Mouse (Mus musculus) MN1 (cell line): ENCODE measurements at regions not wholly inside any gene's neighbourhood (a gene's known extent, or its start where the extent isn't known, plus 50 kb on each side); places are given as distances from the start of the nearest gene placed in this dataset.

Experiments
- DNase-seq: peaks from one replicate; pipeline ENCODE4 v3.0.0-alpha.2; 2016; ENCODE audit warnings: low spot score

GRCm38 (mm10) chr19:20035223-20035622, 355.5 kb downstream of the Anxa1 start:
- no peak for DNase-seq

- DNase-seq = no peak
These were observed 363.0 kb downstream of the Anxa1 start for GRCm38 (mm10) chr19:20027667-20028282.

DNA sequence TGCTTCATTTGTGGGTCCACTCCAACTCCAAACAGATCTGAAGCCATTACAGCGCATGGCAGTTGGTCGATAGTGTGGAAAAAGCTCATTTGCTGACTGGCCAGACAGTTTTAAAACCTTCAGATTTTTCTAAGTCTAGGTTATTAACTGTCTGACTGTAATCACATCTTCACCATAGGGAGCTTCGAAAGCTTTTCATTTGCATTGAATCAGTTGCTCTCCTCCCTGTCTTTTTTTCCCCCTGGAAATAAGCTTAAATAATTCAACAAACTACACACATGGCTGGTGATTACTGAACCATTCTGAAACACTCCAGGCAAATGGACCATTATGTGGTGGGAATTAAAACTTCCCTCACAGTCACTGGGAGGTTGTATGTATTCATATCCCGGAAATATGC, 376.6 kb downstream of the Anxa1 start:
- DNase-seq = no peak

- peak; percentile 75 for DNase-seq
These were observed 380.8 kb downstream of the Anxa1 start for GRCm38 (mm10) chr19:20009801-20010441.

GRCm38 (mm10) chr19:20005932-20006625, 384.7 kb downstream of the Anxa1 start:
- peak; percentile 91 for DNase-seq

DNA sequence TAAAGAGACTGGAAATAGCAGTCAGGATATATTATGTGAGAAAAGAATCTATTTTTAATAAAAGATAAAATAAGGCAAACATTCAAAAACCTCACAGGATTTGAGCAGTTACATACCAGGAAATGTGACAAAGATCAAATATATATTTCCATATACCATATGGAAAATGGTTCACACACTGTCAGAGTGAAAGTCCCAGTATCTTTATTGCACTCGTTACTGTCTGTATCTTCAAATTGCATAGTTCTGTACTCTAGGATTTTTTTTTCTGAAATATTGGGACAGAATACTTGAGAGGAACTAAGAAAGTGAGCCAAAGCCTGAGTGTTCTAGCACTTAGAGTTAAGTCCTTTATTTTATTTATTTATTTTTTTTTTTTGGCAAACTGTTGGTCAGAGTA, 403.5 kb downstream of the Anxa1 start:
- DNase-seq = no peak

DNA sequence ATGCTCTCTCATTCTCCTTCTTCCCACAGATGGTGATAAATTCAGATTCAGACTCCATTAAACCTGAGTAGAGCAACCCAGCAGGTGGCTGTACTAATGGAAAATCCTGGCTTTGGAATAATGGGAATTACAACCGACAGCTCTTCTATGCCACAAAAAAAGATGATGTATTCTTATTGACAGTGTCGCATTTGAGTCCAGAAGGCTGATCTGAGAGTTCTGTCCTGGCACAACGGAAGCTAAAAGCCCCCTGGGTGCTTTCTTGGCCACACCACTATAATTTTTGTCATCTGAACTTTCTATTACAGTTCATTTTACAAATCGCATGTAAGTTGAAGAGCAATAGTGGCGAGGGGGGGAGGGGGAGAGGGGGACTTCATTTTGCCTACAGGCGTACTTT, 411.9 kb downstream of the Anxa1 start:
- DNase-seq = no peak

- no peak for DNase-seq
These were observed 413.0 kb downstream of the Anxa1 start for GRCm38 (mm10) chr19:19977609-19978259.

DNA sequence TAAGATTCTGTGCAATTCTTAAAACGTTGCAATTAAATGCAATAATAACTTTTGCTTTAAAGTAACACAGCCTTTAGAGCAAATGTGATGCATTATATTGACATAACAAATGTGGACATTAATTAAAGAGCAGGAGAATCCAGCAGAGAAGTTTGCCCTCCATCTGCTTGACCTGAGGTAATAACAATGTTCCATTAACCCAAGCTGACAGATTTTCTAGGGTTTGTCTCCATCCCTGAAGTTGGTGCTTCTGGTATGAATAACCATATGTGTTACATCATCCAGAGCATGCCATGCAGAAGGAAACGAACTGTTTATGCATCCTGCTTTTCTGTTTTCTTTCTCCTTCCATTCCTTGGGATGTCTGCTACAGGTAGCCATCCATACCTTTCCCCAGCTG, 414.0 kb downstream of the Anxa1 start:
- DNase-seq = no peak

DNA sequence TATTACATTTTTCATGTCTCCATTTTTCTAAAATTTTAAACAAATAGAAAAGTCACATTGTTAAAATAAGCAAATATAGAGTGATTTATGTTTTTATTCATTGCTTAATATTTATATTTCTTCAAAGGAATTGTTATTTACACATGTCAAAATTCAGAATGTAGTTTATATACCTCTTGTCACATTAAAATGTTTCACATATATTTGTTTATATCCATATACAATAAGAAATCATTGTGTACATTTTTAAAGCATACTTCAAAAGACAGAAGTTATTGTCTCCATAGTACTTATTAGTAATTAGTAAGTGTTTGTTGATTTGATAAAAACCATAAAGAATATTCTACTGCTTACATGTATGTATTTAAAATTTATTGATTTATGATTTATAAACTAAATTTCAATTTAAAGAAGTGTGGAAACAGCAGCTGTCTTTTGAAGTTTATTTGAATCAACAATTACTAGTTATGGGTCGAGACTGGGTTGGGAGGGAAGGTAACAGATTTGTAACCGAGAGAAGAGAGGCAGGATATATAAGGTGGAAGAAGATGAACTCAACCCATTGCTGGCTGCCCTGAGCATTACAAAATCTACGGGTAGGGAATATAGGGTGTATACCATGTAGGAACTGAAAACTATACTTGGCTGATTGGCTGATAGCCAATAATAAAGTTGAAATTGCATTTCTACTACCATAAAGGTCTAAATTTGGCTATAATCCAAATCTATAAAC, 420.8 kb downstream of the Anxa1 start:
- no peak for DNase-seq

DNA sequence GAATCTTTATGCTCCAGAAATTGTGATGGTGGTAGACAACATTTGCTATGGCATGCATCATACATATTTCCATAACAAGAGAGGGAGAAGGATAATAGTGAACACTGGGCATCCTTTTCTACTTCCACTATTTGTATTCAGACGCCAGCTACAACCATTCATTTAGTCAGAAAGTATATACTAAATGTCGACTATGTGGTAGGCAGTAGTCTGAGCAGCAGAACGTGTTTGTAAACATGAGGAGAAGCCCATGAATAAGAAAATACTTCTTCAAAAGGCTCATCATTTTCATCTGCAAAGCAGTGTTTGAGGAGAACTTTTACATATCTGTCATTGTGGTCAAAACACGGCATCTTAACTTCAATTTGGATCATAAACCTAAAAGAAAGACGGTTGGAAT, 421.4 kb downstream of the Anxa1 start:
- DNase-seq = no peak

GRCm38 (mm10) chr19:19945247-19945646, 445.5 kb downstream of the Anxa1 start:
- DNase-seq = no peak

DNA sequence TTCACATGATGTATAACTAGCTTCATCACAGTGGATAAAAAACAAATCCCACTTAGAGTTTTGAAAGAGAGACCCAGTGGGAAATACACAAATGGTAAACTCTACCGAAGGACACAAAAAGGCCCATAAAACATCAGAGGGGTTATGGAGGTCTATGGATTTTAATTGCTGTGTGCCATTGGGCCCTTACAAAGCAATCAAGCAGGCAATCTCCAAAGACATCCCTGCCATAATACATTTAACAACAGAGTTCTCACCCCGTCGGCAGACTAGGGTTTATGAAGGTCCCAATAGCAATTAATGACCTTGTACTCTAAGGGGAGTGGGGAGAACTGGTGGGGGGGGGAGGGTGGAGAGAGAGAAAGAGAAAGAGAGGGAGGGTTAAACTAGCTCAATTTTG, 448.0 kb downstream of the Anxa1 start:
- no peak for DNase-seq

DNA sequence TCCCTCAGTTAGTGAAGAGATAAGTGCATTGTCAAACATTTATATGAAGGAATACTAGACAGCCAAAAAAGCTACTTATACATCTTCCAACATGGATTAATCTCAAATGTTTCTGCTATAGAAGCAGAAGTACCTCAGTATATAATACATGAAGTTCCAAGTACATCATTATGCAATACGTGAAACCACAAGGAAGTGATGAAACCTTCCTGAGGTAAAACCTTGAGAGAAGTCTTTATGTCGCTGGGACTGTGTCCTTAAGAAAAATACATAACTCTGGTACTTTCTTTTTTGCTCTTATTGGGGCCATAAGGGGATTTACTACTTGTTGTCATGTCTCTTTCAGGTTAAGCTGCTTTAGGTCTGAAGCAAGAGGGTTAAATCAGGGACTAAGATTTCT, 469.6 kb downstream of the Anxa1 start:
- DNase-seq = no peak

DNA sequence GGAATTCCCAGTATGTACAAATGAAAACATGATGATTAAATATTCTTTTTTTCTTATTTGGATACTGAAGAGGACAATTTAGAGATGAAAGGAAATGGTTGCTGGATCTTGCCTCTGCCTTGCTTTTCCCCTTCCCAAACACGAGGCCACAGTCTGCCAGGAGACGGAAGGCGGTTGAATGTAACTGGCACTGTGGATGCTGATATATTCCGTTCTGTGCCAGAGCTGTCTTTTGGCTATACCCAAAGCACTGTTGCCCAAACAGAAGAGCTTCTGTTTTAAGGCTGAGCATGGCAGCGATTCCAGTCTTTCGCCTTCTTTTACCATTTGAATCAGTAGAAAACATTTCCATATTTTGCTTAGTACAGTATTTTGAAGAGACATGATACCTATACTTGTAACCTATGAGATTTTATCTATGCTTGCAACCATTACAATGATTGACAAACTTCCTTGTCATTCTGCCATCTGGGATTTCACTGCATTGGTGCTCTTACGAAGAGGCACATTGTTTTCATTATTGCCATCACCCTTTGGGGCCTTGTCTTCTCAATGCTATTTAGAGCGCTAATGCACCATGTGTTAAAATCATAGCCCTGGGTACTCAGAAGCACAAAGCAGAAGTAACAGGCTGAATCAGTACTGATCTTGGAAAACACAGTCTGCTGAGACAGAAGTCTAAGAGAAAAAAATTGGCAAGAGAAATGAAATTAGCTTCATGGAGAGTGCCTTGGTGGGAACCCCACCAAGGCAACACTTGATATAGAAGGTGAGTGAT, 504.6 kb downstream of the Anxa1 start:
- DNase-seq = no peak

DNA sequence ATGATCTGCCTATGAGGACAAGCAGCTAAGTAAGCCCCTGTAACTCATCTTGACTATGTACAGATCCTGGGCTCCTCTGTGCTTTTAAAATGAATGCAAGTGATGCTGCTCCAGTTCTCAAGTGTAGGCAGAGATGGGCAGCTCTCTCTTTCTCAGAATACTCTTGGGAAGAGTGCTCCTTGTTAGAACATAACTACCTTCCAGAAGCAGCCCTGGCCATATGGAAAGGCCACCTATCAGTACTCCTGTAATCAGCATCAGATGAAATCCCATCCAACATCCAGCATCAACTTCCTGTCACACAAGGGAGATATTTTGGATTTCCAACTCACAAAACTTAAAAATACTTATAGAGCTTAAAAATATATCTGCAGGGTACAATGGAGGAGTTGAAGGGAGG, 509.8 kb downstream of the Anxa1 start:
- DNase-seq = no peak

DNA sequence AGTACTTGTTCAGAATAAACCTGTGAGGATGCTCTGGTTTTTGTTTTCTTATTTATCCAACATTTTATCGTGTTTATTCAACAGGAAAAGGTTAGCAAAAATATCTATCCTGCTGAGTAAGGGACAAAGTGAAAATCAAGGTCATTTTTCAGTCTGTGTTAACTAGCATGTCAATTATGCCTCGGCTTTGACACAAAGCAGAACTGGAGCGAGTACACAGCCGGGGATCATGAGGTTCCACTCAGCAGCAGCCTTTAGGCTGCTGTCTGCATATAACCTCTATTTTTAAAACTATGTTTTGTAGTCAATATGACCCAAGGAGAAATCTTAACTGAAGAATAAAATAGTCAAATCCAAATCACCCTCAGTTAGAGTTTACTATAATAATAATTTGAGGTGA, 542.6 kb downstream of the Anxa1 start:
- peak; percentile 52 for DNase-seq

DNA sequence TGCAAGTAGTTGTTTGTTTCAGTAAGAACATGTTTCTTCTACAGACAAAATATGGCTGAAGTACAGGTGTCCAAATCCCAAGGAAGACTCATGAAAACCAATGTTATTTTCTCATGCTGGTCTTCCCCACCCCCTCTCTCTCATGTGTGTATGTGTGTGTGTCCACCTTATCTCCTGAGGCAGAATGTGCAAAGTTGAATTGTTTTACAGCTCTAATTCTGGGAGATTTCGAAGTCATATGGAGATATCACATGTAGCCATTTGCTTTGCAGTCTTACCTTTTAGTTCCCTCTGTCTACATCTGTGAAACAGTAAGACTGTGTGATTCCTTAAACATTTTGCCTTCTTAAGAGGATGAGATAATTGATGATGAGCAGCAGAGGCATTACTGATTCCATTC, 582.8 kb downstream of the Anxa1 start:
- no peak for DNase-seq

- no peak for DNase-seq
These were observed 596.9 kb downstream of the Anxa1 start for GRCm38 (mm10) chr19:19793835-19794234.

- DNase-seq = peak; percentile 17
These were observed 607.2 kb downstream of the Anxa1 start for GRCm38 (mm10) chr19:19783507-19783906.

GRCm38 (mm10) chr19:19777891-19778290, 612.9 kb downstream of the Anxa1 start:
- DNase-seq = no peak

DNA sequence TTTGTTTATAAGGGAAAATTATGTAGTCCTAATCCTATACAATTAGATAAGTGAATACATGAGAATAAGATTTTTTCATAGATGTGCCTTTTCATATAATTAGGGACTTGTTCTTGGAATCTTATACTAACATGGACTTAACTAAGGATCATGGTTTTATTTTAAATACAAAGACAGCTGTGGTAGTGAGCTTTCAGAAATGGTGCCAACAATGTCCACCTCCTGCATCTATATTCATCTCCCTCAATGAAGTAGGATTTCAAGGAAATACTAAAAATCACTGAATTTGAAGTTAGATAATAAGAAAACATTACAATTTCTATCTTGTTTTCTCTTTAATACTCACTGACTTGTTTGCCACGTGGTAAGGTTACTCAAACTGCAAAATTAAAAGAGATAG, 619.8 kb downstream of the Anxa1 start:
- DNase-seq = no peak
